Mouse (Mus musculus) C2C12 (cell line): ENCODE results near the gene Mapk8. TPM values are rescaled to one million over a fixed set of nuclear protein-coding genes. Genes with fewer than 3 reads are reported as not detected.
"Not testable (repeated sequence)": the region's sequence is repeated elsewhere in the genome, so short reads cannot be mapped to it uniquely, and the experiment has no call there.

Source experiments
- H3K27me3 ChIP-seq: one replicate; pipeline ENCODE4 v1.6.1; 2011; ENCODE audit not compliant: control insufficient read depth, insufficient read depth, insufficient read length
- H3K36me3 ChIP-seq: one replicate; pipeline ENCODE4 v1.6.1; 2011; ENCODE audit not compliant: control insufficient read depth, insufficient read depth
- H3K4me3 ChIP-seq: one replicate; pipeline ENCODE4 v1.5.1; 2011; ENCODE audit warnings: mild to moderate bottlenecking, control low read depth; ENCODE audit not compliant: poor library complexity, insufficient read depth, severe bottlenecking
- H3K79me2 ChIP-seq: one replicate; pipeline ENCODE4 v1.6.1; 2011; ENCODE audit not compliant: control insufficient read depth, insufficient read depth
- H3K79me3 ChIP-seq: one replicate; pipeline ENCODE4 v1.6.1; 2011; ENCODE audit warnings: low read depth, control low read depth
- H3ac ChIP-seq: one replicate; pipeline ENCODE3; 2011; ENCODE audit warnings: low read depth; ENCODE audit not compliant: control insufficient read depth, insufficient read length
- CEBPB ChIP-seq: IDR thresholded peaks from one replicate; pipeline ENCODE4 v1.6.1; 2011; ENCODE audit warnings: low read depth, mild to moderate bottlenecking, control low read depth, moderate library complexity
- CTCF ChIP-seq: IDR thresholded peaks from one replicate; pipeline ENCODE4 v1.5.1; 2011; ENCODE audit not compliant: control insufficient read depth, insufficient read depth, insufficient read length
- FOSL1 ChIP-seq: IDR thresholded peaks from one replicate; pipeline ENCODE4 v1.8.0; 2011; ENCODE audit warnings: mild to moderate bottlenecking, low read length; ENCODE audit not compliant: poor library complexity, insufficient read depth, severe bottlenecking
- MAX ChIP-seq: IDR thresholded peaks from one replicate; pipeline ENCODE4 v1.6.1; 2011; ENCODE audit warnings: mild to moderate bottlenecking, control low read depth
- MYOD1 ChIP-seq: IDR thresholded peaks from one replicate; pipeline ENCODE4 v1.6.1; 2011; ENCODE audit warnings: low read depth; ENCODE audit not compliant: control insufficient read depth, insufficient read length
- MYOG ChIP-seq: IDR thresholded peaks from one replicate; pipeline ENCODE4 v1.6.1; 2011; ENCODE audit not compliant: control insufficient read depth, insufficient read length; ENCODE audit errors: extremely low read depth
- USF1 ChIP-seq: IDR thresholded peaks from one replicate; pipeline ENCODE4 v1.6.1; 2011; ENCODE audit warnings: low read depth, mild to moderate bottlenecking, control low read depth, moderate library complexity
- polyA plus RNA-seq: library from polyadenylated mRNA; unstranded; fragments of >200 nt; fragmentation: generic; extraction: Trizol; gene quantifications from one replicate; pipeline ENCODE4 v1.2.1, GENCODE M21; 2012; ENCODE audit warnings: missing spikeins

Gene Mapk8
- polyA plus RNA-seq, 1 experiment: 8.7 TPM

- Histone ChIP-seq H3K79me2 (peaks cover 35% of the 10 kb centered on the region), H3K79me3 (peaks cover 29% of the 10 kb centered on the region), H3ac (no peak overlapping the region), H3K27me3 (peaks cover 18% of the 10 kb centered on the region), H3K36me3 (no peaks in the 10 kb centered on the region), H3K4me3 (no peak overlapping the region)
- TF ChIP-seq MAX: no peak
- TF ChIP-seq FOSL1: no peak
- no peak for TF ChIP-seq USF1
These were observed 1.3 kb upstream of the Mapk8 start for GRCm38 (mm10) chr14:33448276-33448675.

- peak overlapping the region; percentile 69 for H3K4me3 ChIP-seq
- peaks cover 52% of the 10 kb centered on the region for H3K79me2 ChIP-seq
- peaks cover 36% of the 10 kb centered on the region for H3K79me3 ChIP-seq
- peaks cover 18% of the 10 kb centered on the region for H3K27me3 ChIP-seq
- no peaks in the 10 kb centered on the region for H3K36me3 ChIP-seq
- H3ac ChIP-seq: peak overlapping the region; percentile 98
- TF ChIP-seq CTCF: no peak
- TF ChIP-seq CEBPB: no peak
- TF ChIP-seq MYOD1: no peak
- TF ChIP-seq USF1: no peak
- TF ChIP-seq MYOG: no peak
- TF ChIP-seq MAX: no peak
- TF ChIP-seq FOSL1: no peak
These were observed 366 bp downstream of the Mapk8 start for GRCm38 (mm10) chr14:33446561-33447023.

GRCm38 (mm10) chr14:33445962-33446361, 996 bp downstream of the Mapk8 start:
- no peak for TF ChIP-seq FOSL1
- TF ChIP-seq USF1: no peak
- TF ChIP-seq MYOD1: no peak
- no peak for TF ChIP-seq CTCF
- no peak for TF ChIP-seq MAX
- TF ChIP-seq MYOG: no peak
- TF ChIP-seq CEBPB: no peak

GRCm38 (mm10) chr14:33443780-33444179, 3.2 kb downstream of the Mapk8 start:
- Histone ChIP-seq H3K79me2 (peaks cover 80% of the 10 kb centered on the region), H3K4me3 (no peak overlapping the region), H3ac (no peak overlapping the region), H3K36me3 (no peaks in the 10 kb centered on the region), H3K27me3 (peaks cover 2% of the 10 kb centered on the region), H3K79me3 (peaks cover 63% of the 10 kb centered on the region)
- TF ChIP-seq MYOG (no peak), CTCF (no peak), FOSL1 (no peak), USF1 (no peak), MAX (no peak), MYOD1 (no peak), CEBPB (no peak)

More at GRCm38 (mm10) chr14:33445962-33446361, 996 bp downstream of the Mapk8 start:
- H3K27me3 ChIP-seq: peaks cover 12% of the 10 kb centered on the region
- H3K79me3 ChIP-seq: peaks cover 43% of the 10 kb centered on the region
- peak overlapping the region; percentile 18 for H3ac ChIP-seq
- H3K4me3 ChIP-seq: peak overlapping the region; percentile 69
- peaks cover 58% of the 10 kb centered on the region for H3K79me2 ChIP-seq
- no peaks in the 10 kb centered on the region for H3K36me3 ChIP-seq

GRCm38 (mm10) chr14:33432485-33432884, 14.5 kb downstream of the Mapk8 start:
- H3K27me3 ChIP-seq, H3K4me3 ChIP-seq, H3ac ChIP-seq, H3K36me3 ChIP-seq: not testable (repeated sequence)
- Histone ChIP-seq H3K79me2 (peaks cover 90% of the 10 kb centered on the region), H3K79me3 (peaks cover 68% of the 10 kb centered on the region)

GRCm38 (mm10) chr14:33424124-33424523, 22.8 kb downstream of the Mapk8 start:
- Histone ChIP-seq H3K79me3 (peaks cover 42% of the 10 kb centered on the region), H3ac (no peak overlapping the region), H3K27me3 (no peaks in the 10 kb centered on the region), H3K79me2 (peaks cover 85% of the 10 kb centered on the region), H3K36me3 (no peaks in the 10 kb centered on the region), H3K4me3 (no peak overlapping the region)
- TF ChIP-seq CEBPB: no peak
- TF ChIP-seq MAX: no peak
- no peak for TF ChIP-seq MYOG
- TF ChIP-seq MYOD1: no peak
- no peak for TF ChIP-seq FOSL1
- TF ChIP-seq USF1: no peak
- no peak for TF ChIP-seq CTCF
